Mouse (Mus musculus) embryonic facial prominence, embryonic 13.5 days (tissue): ENCODE results near the gene Arhgef15. TPM values are rescaled to one million over a fixed set of nuclear protein-coding genes. Genes with fewer than 3 reads are reported as not detected.

ENCODE experiments used
- ATAC-seq: fragments of 200-750 bp; cut with Nextera tagmentation; 2 replicates; pipeline ENCODE4 v1.8.0; 2017; ENCODE audit warnings: low read depth; ENCODE audit not compliant: insufficient number of reproducible peaks, insufficient read depth, low FRiP score, low TSS enrichment
- H3K27ac ChIP-seq: fragments of 300-500 bp; sonication (generic); 2 replicates; pipeline ENCODE4 v1.5.1; 2015; ENCODE audit warnings: moderate library complexity, mild to moderate bottlenecking, inconsistent platforms
- H3K27me3 ChIP-seq: fragments of 300-500 bp; sonication (generic); 2 replicates; pipeline ENCODE4 v1.6.1; 2015; ENCODE audit warnings: mild to moderate bottlenecking, inconsistent platforms
- H3K36me3 ChIP-seq: fragments of 300-500 bp; sonication (generic); 2 replicates; pipeline ENCODE4 v1.6.1; 2015; ENCODE audit warnings: mild to moderate bottlenecking, inconsistent platforms
- H3K4me1 ChIP-seq: fragments of 300-500 bp; sonication (generic); 2 replicates; pipeline ENCODE4 v1.6.1; 2015; ENCODE audit warnings: inconsistent platforms
- H3K4me2 ChIP-seq: fragments of 300-500 bp; sonication (generic); 2 replicates; pipeline ENCODE4 v1.6.1; 2015; ENCODE audit warnings: moderate library complexity, mild to moderate bottlenecking, inconsistent platforms
- H3K4me3 ChIP-seq: fragments of 300-500 bp; sonication (generic); 2 replicates; pipeline ENCODE4 v1.5.1; 2015; ENCODE audit warnings: mild to moderate bottlenecking, inconsistent platforms
- H3K9ac ChIP-seq: fragments of 300-500 bp; sonication (generic); 2 replicates; pipeline ENCODE4 v1.6.1; 2015; ENCODE audit warnings: mild to moderate bottlenecking, inconsistent platforms
- H3K9me3 ChIP-seq: fragments of 300-500 bp; sonication (generic); 2 replicates; pipeline ENCODE4 v1.6.1; 2016; ENCODE audit warnings: inconsistent platforms
- WGBS: fragments of 180-500 bp; shearing (Covaris S2); methylation state at CpG from one replicate; pipeline ENCODE4 v1.1.7; 2015; ENCODE audit warnings: mixed read lengths; 5-methylcytosine and 5-hydroxymethylcytosine counted together
- polyA plus RNA-seq: library from polyadenylated mRNA; unstranded; fragments of >200 nt; fragmentation: Nextera tagmentation; extraction: Ambion mirVana; gene quantifications from 2 replicates; pipeline ENCODE4 v1.2.1, GENCODE M21; 2015

Gene Arhgef15
- polyA plus RNA-seq, 1 experiment from 2014 or later: 6.7 TPM

DNA sequence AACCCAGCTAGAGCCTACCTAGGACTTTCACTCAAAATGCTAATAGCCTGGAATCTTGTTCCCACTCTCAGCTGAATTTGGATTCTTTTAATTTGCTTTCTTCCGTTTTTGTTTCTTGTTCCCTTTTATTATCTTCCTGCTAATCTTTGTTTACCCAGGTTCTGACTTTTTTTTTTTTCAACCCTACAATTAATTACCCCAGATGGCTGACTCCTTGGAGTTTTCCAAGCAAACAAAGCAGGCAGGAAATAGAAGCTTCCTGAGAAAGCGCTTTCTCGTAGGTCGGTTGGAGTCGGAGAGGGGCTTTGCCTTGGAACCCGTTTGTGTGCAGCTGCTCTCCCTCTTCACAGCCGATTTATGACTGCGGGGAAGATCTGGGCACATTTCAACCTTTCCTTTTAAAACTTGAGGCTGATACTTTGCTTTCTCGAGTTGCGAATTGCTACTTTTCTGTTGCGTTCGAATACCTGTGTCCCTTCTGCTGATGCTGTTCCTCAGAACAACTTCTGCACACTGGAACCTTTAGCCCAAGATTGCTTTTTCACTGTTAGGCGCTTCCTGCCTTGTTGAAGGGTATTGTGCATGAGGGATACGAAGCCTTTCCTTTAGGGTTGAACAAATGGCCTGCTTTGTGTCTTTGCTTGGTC, 45.6 kb downstream of the Arhgef15 start:
- H3K4me3 ChIP-seq: no peak overlapping the region
- H3K4me2 ChIP-seq: 0 out of 2 replicates have a peak overlapping the region, but pooled peaks have one; percentile 2
- 0 out of 2 replicates have a peak overlapping the region, but pooled peaks have one; percentile 12 for H3K9ac ChIP-seq
- 51% methylated on average over 14 of the region's 14 CpGs for WGBS
- H3K27me3 ChIP-seq: no peaks in the 10 kb centered on the region
- no peaks in the 10 kb centered on the region for H3K9me3 ChIP-seq
- peaks cover 7% of the 10 kb centered on the region; the same call in 1 of the 2 replicates for H3K36me3 ChIP-seq
- H3K27ac ChIP-seq: peak overlapping the region; percentile 68
- no peak for ATAC-seq
- H3K4me1 ChIP-seq: peaks cover 13% of the 10 kb centered on the region; the same call in 1 of the 2 replicates

DNA sequence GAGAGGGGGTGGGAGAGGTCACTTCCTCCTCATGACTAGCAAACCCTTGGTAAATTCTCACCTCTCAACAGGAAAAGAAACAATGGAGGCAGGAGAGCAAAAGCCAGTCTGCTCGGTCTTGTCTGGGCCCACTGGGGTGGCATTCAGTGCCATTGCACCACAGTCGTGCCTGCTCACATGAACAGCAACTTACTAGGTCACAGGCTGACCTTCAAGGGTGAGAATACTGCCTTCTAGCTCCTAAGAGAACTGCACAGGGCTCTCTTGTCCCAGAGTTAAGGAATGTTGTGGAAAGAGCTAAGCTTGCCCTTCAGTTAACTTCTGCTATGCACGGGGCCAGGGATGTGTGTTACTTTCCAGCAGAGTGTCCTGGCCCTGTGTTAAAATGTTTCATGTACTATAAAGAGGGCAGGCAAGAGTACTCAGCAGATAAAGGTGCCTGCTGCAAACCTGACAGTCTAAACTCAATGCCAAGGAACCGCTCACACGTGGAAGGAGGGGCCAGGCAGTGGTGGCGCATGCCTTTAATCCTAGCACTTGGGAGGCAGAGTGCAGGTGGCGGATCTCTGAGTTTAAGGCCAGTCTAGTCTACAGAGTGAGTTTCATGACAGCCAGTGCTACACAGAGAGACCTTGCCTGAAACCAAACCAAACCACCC, 48.3 kb downstream of the Arhgef15 start:
- Histone ChIP-seq H3K4me1 (peaks cover 13% of the 10 kb centered on the region; the same call in 1 of the 2 replicates), H3K4me2 (no peak overlapping the region), H3K9ac (no peak overlapping the region), H3K27me3 (no peaks in the 10 kb centered on the region), H3K27ac (no peak overlapping the region), H3K4me3 (no peak overlapping the region), H3K9me3 (no peaks in the 10 kb centered on the region), H3K36me3 (peaks cover 34% of the 10 kb centered on the region)
- no peak for ATAC-seq
- WGBS: 48% methylated on average over 7 of the region's 7 CpGs

DNA sequence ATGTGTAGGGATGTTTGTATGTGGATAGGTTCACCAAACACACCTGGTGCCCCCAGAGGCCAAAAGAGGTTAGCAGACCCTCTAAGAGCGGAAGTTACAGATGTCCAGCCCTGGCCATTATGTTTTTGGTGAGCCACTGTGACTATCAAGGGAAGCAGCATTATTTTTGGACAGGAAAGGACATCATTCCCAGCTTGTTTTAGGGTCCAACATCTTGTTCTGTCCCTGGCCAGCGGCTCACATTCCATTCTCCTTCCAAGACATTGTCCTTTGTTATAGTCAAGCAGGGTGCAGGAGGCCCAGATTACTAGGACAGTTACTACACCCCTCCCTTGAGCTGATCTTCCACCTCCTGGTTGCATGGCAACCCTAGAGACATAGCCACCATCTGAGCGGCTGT, 50.0 kb downstream of the Arhgef15 start:
- Histone ChIP-seq H3K9ac (no peak overlapping the region), H3K4me3 (no peak overlapping the region), H3K36me3 (peaks cover 47% of the 10 kb centered on the region), H3K9me3 (no peaks in the 10 kb centered on the region), H3K27ac (no peak overlapping the region), H3K27me3 (no peaks in the 10 kb centered on the region), H3K4me2 (no peak overlapping the region), H3K4me1 (peaks cover 14% of the 10 kb centered on the region)
- ATAC-seq: no peak
- 86% methylated on average over 3 of the region's 3 CpGs for WGBS

DNA sequence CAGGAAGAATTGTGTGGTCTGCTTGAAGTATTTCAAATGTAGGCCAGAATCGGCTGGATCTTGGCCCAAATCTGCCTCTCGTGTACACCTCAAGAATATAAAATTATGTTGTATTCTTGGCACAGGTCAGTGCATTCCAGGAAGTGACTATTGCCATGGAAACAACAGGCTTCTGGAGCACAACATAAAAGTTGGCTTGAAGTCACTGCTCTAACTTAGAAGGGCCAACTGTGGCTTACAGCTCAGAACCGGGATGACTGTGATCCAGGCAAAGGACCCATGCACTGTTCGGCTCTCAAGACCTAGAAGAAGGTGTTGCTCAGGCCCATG, 50.9 kb downstream of the Arhgef15 start:
- no peak overlapping the region for H3K4me2 ChIP-seq
- H3K27me3 ChIP-seq: no peaks in the 10 kb centered on the region
- no peak overlapping the region for H3K27ac ChIP-seq
- H3K36me3 ChIP-seq: peaks cover 47% of the 10 kb centered on the region
- H3K9ac ChIP-seq: no peak overlapping the region
- H3K4me1 ChIP-seq: peaks cover 6% of the 10 kb centered on the region
- WGBS: 67% methylated on average over 4 of the region's 4 CpGs
- no peaks in the 10 kb centered on the region for H3K9me3 ChIP-seq
- ATAC-seq: no peak
- H3K4me3 ChIP-seq: no peak overlapping the region

DNA sequence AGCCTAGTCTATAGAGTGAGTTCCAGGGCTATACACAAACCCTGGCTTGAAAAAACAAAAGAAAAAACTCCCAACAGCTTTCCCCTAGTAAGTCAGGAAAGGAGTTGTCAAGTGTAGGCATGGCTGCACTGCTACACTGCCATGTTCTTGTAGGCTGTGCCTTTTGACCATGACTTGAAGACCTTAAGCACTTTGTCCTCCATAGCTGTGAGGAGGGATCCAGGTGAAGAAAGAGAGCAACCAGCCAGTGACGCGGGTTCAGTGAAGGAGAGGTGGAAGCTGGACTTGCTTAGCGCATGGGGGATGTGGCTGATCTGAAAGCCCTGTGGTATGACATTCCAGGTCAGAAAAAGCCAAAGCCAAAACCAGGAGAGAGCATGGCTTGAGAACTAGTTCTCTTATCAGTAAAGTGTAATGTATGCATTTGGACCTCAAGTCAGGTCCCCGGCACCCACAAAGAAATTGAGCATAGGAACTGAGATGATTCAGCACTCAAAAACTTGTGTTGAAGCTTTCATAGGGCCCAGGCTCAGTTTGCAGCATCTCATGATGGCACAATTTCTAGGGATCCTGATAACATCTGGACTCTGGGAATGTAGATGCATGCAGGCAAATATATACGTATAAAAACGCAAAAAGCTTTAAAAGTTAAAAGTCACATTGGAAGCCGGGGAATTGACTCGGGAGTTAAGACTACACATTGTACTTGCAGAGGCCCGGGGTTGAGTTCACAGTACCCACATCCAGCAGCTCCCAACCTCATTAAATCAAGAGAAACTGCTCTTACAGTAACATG, 51.4 kb downstream of the Arhgef15 start:
- ATAC-seq: no peak
- no peaks in the 10 kb centered on the region for H3K27me3 ChIP-seq
- H3K9ac ChIP-seq: no peak overlapping the region
- no peak overlapping the region for H3K4me2 ChIP-seq
- peaks cover 9% of the 10 kb centered on the region for H3K4me1 ChIP-seq
- WGBS: 90% methylated on average over 9 of the region's 9 CpGs
- no peak overlapping the region for H3K4me3 ChIP-seq
- peaks cover 47% of the 10 kb centered on the region for H3K36me3 ChIP-seq
- H3K9me3 ChIP-seq: no peaks in the 10 kb centered on the region
- H3K27ac ChIP-seq: no peak overlapping the region

DNA sequence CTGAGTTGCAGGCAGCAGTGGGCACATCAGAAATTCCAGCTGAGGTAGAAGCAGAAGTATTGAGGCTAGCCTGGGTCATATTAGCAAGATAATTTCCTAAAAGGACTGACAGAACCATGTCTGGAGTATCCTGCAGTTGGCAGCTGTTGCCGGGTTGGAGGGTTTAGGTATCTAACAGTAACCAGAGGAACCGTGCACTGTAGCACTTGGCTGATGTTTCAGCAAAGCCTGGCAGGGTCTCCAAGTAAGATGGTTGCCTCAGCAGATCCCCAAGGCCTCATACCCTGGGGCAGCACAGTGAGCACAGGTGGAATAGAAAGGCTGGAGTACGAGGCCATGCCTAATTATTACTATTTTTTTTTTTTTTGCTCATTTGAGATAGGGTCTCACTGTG, 52.1 kb downstream of the Arhgef15 start:
- WGBS: 76% methylated on average over 3 of the region's 3 CpGs
- no peak for ATAC-seq

DNA sequence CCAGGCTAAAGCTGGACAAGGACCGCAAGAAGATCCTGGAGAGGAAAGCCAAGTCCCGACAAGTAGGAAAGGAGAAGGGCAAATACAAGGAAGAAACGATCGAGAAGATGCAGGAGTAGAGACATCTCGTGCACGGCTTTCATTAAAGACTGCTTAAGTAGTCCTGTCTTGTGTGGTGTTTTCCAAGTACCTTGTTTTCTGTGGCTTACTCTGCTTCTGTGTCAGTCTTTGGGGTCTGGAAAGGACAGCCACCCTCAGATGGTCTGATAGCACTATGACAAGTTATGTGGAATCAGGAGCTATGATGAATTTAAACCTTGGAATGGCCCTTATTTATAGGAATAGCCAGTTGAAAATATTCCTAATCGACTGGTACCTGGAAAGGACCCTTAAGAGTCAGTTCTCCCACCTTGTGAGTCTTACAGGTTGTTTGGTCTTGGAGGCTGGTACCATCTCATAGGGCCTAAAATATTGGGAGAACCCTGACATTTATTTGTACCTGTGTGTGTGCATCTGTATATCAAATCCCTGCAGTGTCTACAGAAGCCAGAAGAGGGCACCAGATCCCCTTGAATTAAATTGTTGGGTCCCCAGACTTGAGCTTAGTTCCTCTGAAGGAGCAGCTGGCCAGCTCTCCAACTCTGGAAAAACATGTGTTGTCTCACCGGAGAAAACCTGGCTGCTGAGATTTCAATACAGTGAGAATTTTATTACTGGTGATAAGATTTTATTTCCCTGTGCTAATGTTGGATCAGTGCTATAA, 52.7 kb downstream of the Arhgef15 start:
- no peak overlapping the region for H3K9ac ChIP-seq
- WGBS: 87% methylated on average over 8 of the region's 8 CpGs
- H3K36me3 ChIP-seq: peaks cover 47% of the 10 kb centered on the region
- ATAC-seq: no peak
- H3K4me2 ChIP-seq: no peak overlapping the region
- H3K27ac ChIP-seq: 0 out of 2 replicates have a peak overlapping the region, but pooled peaks have one; percentile 16
- peaks cover 11% of the 10 kb centered on the region for H3K4me1 ChIP-seq
- peaks cover 4% of the 10 kb centered on the region; the same call in 1 of the 2 replicates for H3K27me3 ChIP-seq
- H3K4me3 ChIP-seq: no peak overlapping the region
- H3K9me3 ChIP-seq: no peaks in the 10 kb centered on the region

More for the DNA sequence above, 52.1 kb downstream of the Arhgef15 start:
- no peak overlapping the region for H3K4me2 ChIP-seq
- peaks cover 11% of the 10 kb centered on the region for H3K4me1 ChIP-seq
- 0 out of 2 replicates have a peak overlapping the region, but pooled peaks have one; percentile 16 for H3K27ac ChIP-seq
- H3K9me3 ChIP-seq: no peaks in the 10 kb centered on the region
- peaks cover 47% of the 10 kb centered on the region for H3K36me3 ChIP-seq
- no peak overlapping the region for H3K4me3 ChIP-seq
- H3K27me3 ChIP-seq: peaks cover under 1% of the 10 kb centered on the region; the same call in 1 of the 2 replicates
- no peak overlapping the region for H3K9ac ChIP-seq

DNA sequence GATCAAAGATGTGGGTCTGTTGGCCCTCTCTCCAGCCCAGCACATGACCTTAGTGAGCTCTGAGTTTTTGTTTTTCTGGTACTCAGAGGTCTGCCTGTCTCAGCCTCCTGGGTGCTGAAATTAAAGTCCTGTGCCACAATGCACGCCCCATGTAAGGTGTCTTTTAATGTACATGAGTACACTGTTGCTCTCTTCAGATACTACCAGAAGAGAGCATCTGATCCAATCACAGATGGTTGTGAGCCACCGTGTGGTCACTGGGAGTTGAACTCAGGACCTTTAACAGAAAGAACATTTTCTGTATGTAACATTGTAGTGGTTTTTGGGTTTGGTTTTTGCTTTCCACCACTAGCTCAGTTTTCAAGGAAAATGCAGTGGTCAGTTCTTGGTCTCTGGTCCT, 53.5 kb downstream of the Arhgef15 start:
- H3K4me2 ChIP-seq: no peak overlapping the region
- H3K4me3 ChIP-seq: no peak overlapping the region
- H3K4me1 ChIP-seq: peaks cover 11% of the 10 kb centered on the region
- no peak for ATAC-seq
- WGBS: 88% methylated on average over 2 of the region's 2 CpGs
- peaks cover 47% of the 10 kb centered on the region for H3K36me3 ChIP-seq
- no peak overlapping the region for H3K27ac ChIP-seq
- no peak overlapping the region for H3K9ac ChIP-seq
- H3K27me3 ChIP-seq: peaks cover 7% of the 10 kb centered on the region
- no peaks in the 10 kb centered on the region for H3K9me3 ChIP-seq

DNA sequence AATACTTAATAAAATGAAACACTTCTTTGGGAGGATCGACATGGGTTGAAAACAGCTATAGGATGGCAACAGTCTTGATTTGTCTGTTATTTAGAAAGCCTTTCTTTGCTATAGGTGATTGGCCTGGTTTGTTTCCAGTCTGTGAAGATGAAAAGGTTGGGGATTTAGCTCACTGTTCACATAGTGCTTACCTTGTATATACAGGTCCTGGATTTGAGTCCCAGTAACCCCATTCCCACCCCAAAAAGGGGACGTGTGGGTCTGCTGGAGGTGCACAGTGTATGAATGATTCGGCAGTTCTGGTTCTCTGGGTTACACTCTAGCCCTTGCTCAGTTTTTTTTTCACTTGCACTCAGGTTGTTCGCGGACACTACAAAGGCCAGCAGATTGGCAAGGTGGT, 54.5 kb downstream of the Arhgef15 start:
- Histone ChIP-seq H3K9me3 (no peaks in the 10 kb centered on the region), H3K4me1 (peaks cover 11% of the 10 kb centered on the region), H3K27ac (peak overlapping the region; percentile 94; the same call in 1 of the 2 replicates), H3K4me2 (peak overlapping the region; percentile 74), H3K9ac (peak overlapping the region; percentile 100), H3K27me3 (peaks cover 7% of the 10 kb centered on the region), H3K36me3 (peaks cover 47% of the 10 kb centered on the region), H3K4me3 (peak overlapping the region; percentile 97)
- 84% methylated on average over 5 of the region's 5 CpGs for WGBS
- ATAC-seq: no peak

DNA sequence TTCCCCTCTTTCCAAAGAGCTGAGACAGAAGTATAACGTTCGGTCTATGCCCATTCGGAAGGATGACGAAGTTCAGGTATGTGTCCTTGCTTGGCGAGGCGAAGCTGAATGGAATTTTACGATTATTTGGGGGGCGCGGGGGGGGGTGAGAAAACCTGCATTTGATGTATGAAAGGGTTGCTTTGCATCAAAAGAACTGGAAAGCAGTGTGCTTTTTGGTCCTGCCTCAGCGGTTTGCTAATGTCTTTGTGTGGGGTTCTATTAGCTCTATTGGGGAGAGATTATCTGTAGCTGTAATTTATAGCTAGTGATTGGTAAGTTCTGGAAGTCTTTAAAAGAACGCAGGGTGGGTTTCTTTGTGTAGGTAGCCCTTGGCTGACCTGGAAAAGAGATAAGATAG, 54.9 kb downstream of the Arhgef15 start:
- 5% methylated on average over 11 of the region's 11 CpGs for WGBS
- Histone ChIP-seq H3K27me3 (peaks cover 7% of the 10 kb centered on the region), H3K9me3 (no peaks in the 10 kb centered on the region), H3K9ac (peak overlapping the region; percentile 100), H3K4me2 (peak overlapping the region; percentile 74), H3K4me3 (peak overlapping the region; percentile 97), H3K4me1 (peaks cover 11% of the 10 kb centered on the region), H3K36me3 (peaks cover 45% of the 10 kb centered on the region), H3K27ac (peak overlapping the region; percentile 94)
- no peak for ATAC-seq

DNA sequence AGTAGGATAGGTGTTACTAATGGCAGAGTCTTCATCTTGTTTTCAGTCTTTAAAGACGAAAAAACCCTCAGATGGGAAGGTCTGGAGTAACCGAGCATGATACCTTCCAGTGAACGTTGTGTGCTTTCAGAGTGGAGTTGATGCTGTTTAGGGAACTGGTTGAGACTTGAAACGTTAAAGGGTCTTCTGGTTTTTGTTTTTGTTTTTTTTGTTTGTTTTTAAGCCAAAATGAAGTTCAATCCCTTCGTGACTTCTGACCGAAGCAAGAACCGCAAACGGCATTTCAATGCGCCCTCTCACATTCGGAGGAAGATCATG, 55.3 kb downstream of the Arhgef15 start:
- Histone ChIP-seq H3K27ac (peak overlapping the region; percentile 94), H3K36me3 (peaks cover 42% of the 10 kb centered on the region), H3K4me1 (peaks cover 11% of the 10 kb centered on the region), H3K27me3 (peaks cover 7% of the 10 kb centered on the region), H3K9ac (peak overlapping the region; percentile 100), H3K9me3 (no peaks in the 10 kb centered on the region), H3K4me3 (peak overlapping the region; percentile 97), H3K4me2 (peak overlapping the region; percentile 74)
- ATAC-seq: no peak
- under 1% methylated on average over 10 of the region's 10 CpGs for WGBS
